In genomic region chr13:55635146-55635571, GRCm38 (mm10) we compare ENCODE assay signal across 8 mouse cellular contexts. TPM values are rescaled to one million over a fixed set of nuclear protein-coding genes. Genes with fewer than 3 reads are reported as not detected.
A peak's percentile ranks its signal among the peaks of the same experiment; 100 is the strongest.
DNase-seq lines count a peak whose midpoint lies in the region; ATAC-seq and TF ChIP-seq lines count a peak whose summit lies in the region.

No protein-coding gene starts in this region.

- H3K4me3 ChIP-seq in left cerebral cortex, adult 2 months: peak overlapping the region; percentile 100
- H3K4me3 ChIP-seq in embryonic facial prominence, embryonic 10.5 days: peak overlapping the region; percentile 100
- peak overlapping the region; percentile 95 for H3K4me3 ChIP-seq in hindbrain, postnatal 0 days (ENCODE audit: low read length)
- peak overlapping the region; percentile 99 for H3K4me3 ChIP-seq in midbrain, embryonic 16.5 days (ENCODE audit: low read depth, low read length)

- no peaks in the 10 kb centered on the region for H3K9me3 ChIP-seq in embryonic facial prominence, embryonic 10.5 days
- H3K9me3 ChIP-seq in hindbrain, postnatal 0 days (ENCODE audit: low read length): no peaks in the 10 kb centered on the region
- no peaks in the 10 kb centered on the region for H3K9me3 ChIP-seq in midbrain, embryonic 16.5 days (replicated peaks; ENCODE audit: control insufficient read depth, low read length, poor library complexity, severe bottlenecking)

- peak overlapping the region; percentile 80 for H3K27ac ChIP-seq in left cerebral cortex, adult 2 months
- H3K27ac ChIP-seq in embryonic facial prominence, embryonic 10.5 days (replicated peaks): peak overlapping the region; percentile 91
- H3K27ac ChIP-seq in hindbrain, postnatal 0 days: peak overlapping the region; percentile 76
- H3K27ac ChIP-seq in midbrain, embryonic 16.5 days (ENCODE audit: low read length): peak overlapping the region; percentile 77

- H3K9ac ChIP-seq in hindbrain, postnatal 0 days (replicated peaks; ENCODE audit: low read length): peak overlapping the region; percentile 88
- H3K9ac ChIP-seq in midbrain, embryonic 16.5 days (ENCODE audit: low read depth, low read length): peak overlapping the region; percentile 92

- TF ChIP-seq CTCF in left cerebral cortex, adult 2 months (IDR thresholded peaks at IDR 0.05): no peak
- no peak for TF ChIP-seq CTCF in hindbrain, postnatal 0 days (IDR thresholded peaks at IDR 0.05; ENCODE audit: low read depth)

- no peak for DNase-seq in left cerebral cortex, adult 2 months (ENCODE audit: extremely low spot score in 1 of 2, low spot score in 2 of 2)
- no peak for DNase-seq in left cerebral cortex, postnatal 14 days (ENCODE audit: low spot score in 2 of 2)
- no peak for DNase-seq in embryonic facial prominence, embryonic 10.5 days (ENCODE audit: low spot score)
- DNase-seq in hindbrain, postnatal 0 days (ENCODE audit: low spot score): no peak
- no peak for DNase-seq in ovary, postnatal 14 days (ENCODE audit: low spot score)
- DNase-seq in spleen, postnatal 10 days (ENCODE audit: low spot score in 2 of 2): no peak
- DNase-seq in right cerebral cortex, postnatal 14 days: no peak

- under 1% methylated on average over 40 of the region's 40 CpGs for WGBS in embryonic facial prominence, embryonic 10.5 days
- under 1% methylated on average over 38 of the region's 40 CpGs for WGBS in hindbrain, postnatal 0 days
- under 1% methylated on average over 25 of the region's 40 CpGs for WGBS in midbrain, embryonic 16.5 days

- intact Hi-C loops in left cerebral cortex, adult 2 months (cut with DNase I): no loop called here
- intact Hi-C loops in left cerebral cortex, postnatal 14 days (cut with DNase I): loop anchor here (2.0 kb wide), 1 partner anchor 34 kb away; no protein-coding TSS in a partner anchor

- H3K27me3 ChIP-seq in embryonic facial prominence, embryonic 10.5 days (replicated peaks; ENCODE audit: low read depth, poor library complexity, severe bottlenecking): no peaks in the 10 kb centered on the region
- no peaks in the 10 kb centered on the region for H3K27me3 ChIP-seq in hindbrain, postnatal 0 days (ENCODE audit: insufficient read depth, low read length)
- H3K27me3 ChIP-seq in midbrain, embryonic 16.5 days (ENCODE audit: control insufficient read depth, insufficient read depth, low read depth, low read length): no peaks in the 10 kb centered on the region

- peaks cover 68% of the 10 kb centered on the region for H3K36me3 ChIP-seq in embryonic facial prominence, embryonic 10.5 days (replicated peaks)
- H3K36me3 ChIP-seq in hindbrain, postnatal 0 days (ENCODE audit: insufficient read depth, low read length): peaks cover 26% of the 10 kb centered on the region
- peaks cover 23% of the 10 kb centered on the region for H3K36me3 ChIP-seq in midbrain, embryonic 16.5 days (ENCODE audit: control insufficient read depth, insufficient read depth, low read length)

- peak overlapping the region; percentile 80 for H3K4me2 ChIP-seq in hindbrain, postnatal 0 days (ENCODE audit: low read depth, low read length)
- peak overlapping the region; percentile 90 for H3K4me2 ChIP-seq in midbrain, embryonic 16.5 days (ENCODE audit: low read length)

- H3K4me1 ChIP-seq in embryonic facial prominence, embryonic 10.5 days: peaks cover 16% of the 10 kb centered on the region
- H3K4me1 ChIP-seq in hindbrain, postnatal 0 days (ENCODE audit: insufficient read depth, low read length): no peaks in the 10 kb centered on the region
- peaks cover 15% of the 10 kb centered on the region for H3K4me1 ChIP-seq in midbrain, embryonic 16.5 days (ENCODE audit: control insufficient read depth, insufficient read depth, low read length)

- peak; percentile 73 for ATAC-seq in hindbrain, postnatal 0 days
- ATAC-seq in midbrain, embryonic 16.5 days: peak; percentile 47

RNA-seq across cellular contexts. Expression of gene Ddx46, which starts 0.3 kb away (rescaled TPM):
- 10 to 100 TPM; 48.5 to 50.3 TPM for total RNA-seq in left cerebral cortex, adult 2 months (2021)
- 10 to 100 TPM; 37.8 to 44.3 TPM for total RNA-seq in left cerebral cortex, postnatal 14 days (2021)
- polyA plus RNA-seq in embryonic facial prominence, embryonic 10.5 days (2016; fragmentation: Nextera tagmentation; extraction: Ambion mirVana): 44.7 and 47.4 TPM in 2 replicates
- 17.9 and 18.7 TPM in 2 replicates for total RNA-seq in hindbrain, postnatal 0 days (2014; rRNA removed)
- polyA plus RNA-seq in hindbrain, postnatal 0 days (2015; fragmentation: Nextera tagmentation; extraction: Ambion mirVana): 19.9 and 23.4 TPM in 2 replicates
- 25.7 and 28.3 TPM in 2 replicates for polyA plus RNA-seq in midbrain, embryonic 16.5 days (2015; fragmentation: Nextera tagmentation; extraction: Ambion mirVana)

RNA-seq across cellular contexts. Expression of gene Caml, which starts 12.4 kb away (rescaled TPM):
- 10 to 100 TPM; 42.6 to 45.3 TPM for total RNA-seq in left cerebral cortex, adult 2 months (2021)
- total RNA-seq in left cerebral cortex, postnatal 14 days (2021): 10 to 100 TPM; 41.2 to 49.3 TPM
- polyA plus RNA-seq in embryonic facial prominence, embryonic 10.5 days (2016; fragmentation: Nextera tagmentation; extraction: Ambion mirVana): 52.6 and 53.6 TPM in 2 replicates
- total RNA-seq in hindbrain, postnatal 0 days (2014; rRNA removed): 70.3 and 76.2 TPM in 2 replicates
- polyA plus RNA-seq in hindbrain, postnatal 0 days (2015; fragmentation: Nextera tagmentation; extraction: Ambion mirVana): 105 and 115 TPM in 2 replicates
- 102 and 112 TPM in 2 replicates for polyA plus RNA-seq in midbrain, embryonic 16.5 days (2015; fragmentation: Nextera tagmentation; extraction: Ambion mirVana)

RNA-seq across cellular contexts. Expression of gene B4galt7, which starts 35.5 kb away (rescaled TPM):
- total RNA-seq in left cerebral cortex, adult 2 months (2021): 10 to 100 TPM; 24.7 to 25.8 TPM
- 10 to 100 TPM; 22.6 to 23.3 TPM for total RNA-seq in left cerebral cortex, postnatal 14 days (2021)
- polyA plus RNA-seq in embryonic facial prominence, embryonic 10.5 days (2016; fragmentation: Nextera tagmentation; extraction: Ambion mirVana): 30.1 and 32.0 TPM in 2 replicates
- total RNA-seq in hindbrain, postnatal 0 days (2014; rRNA removed): 66.7 and 66.8 TPM in 2 replicates
- polyA plus RNA-seq in hindbrain, postnatal 0 days (2015; fragmentation: Nextera tagmentation; extraction: Ambion mirVana): 42.9 and 44.0 TPM in 2 replicates
- polyA plus RNA-seq in midbrain, embryonic 16.5 days (2015; fragmentation: Nextera tagmentation; extraction: Ambion mirVana): 42.7 and 46.1 TPM in 2 replicates

RNA-seq across cellular contexts. Expression of gene B230219D22Rik, which starts 57.8 kb away (rescaled TPM):
- 10 to 100 TPM; 74.6 to 77.8 TPM for total RNA-seq in left cerebral cortex, adult 2 months (2021)
- 10 to 100 TPM; 86.0 to 89.1 TPM for total RNA-seq in left cerebral cortex, postnatal 14 days (2021)
- polyA plus RNA-seq in embryonic facial prominence, embryonic 10.5 days (2016; fragmentation: Nextera tagmentation; extraction: Ambion mirVana): 55.5 and 60.7 TPM in 2 replicates
- 132 and 145 TPM in 2 replicates for total RNA-seq in hindbrain, postnatal 0 days (2014; rRNA removed)
- 51.7 and 55.0 TPM in 2 replicates for polyA plus RNA-seq in hindbrain, postnatal 0 days (2015; fragmentation: Nextera tagmentation; extraction: Ambion mirVana)
- 82.3 and 84.5 TPM in 2 replicates for polyA plus RNA-seq in midbrain, embryonic 16.5 days (2015; fragmentation: Nextera tagmentation; extraction: Ambion mirVana)
